Mouse (Mus musculus) G1E (cell line): ENCODE measurements around the gene Fam184b.

ENCODE experiments used
- CTCF ChIP-seq: IDR thresholded peaks from 2 replicates; pipeline ENCODE4 v1.5.1; 2012; ENCODE audit warnings: low read depth, low read length, inconsistent platforms, mixed read lengths
- GATA1 ChIP-seq: IDR thresholded peaks from 2 replicates; pipeline ENCODE4 v1.6.1; 2012; ENCODE audit warnings: borderline replicate concordance, low read length, inconsistent platforms, mixed read lengths
- TAL1 ChIP-seq: conservative IDR thresholded peaks from 2 replicates; pipeline ENCODE4 v1.6.1; 2012; ENCODE audit warnings: low read depth, low read length, inconsistent platforms, mixed read lengths

GRCm38 (mm10) chr5:45543374-45543773 lies 96.0 kb downstream of the Fam184b start:
- no peak for TF ChIP-seq GATA1
- TF ChIP-seq CTCF = no peak
- TF ChIP-seq TAL1 = no peak
